Mouse (Mus musculus): ENCODE measurements around the gene Zfp68. TPM values are rescaled to one million over a fixed set of nuclear protein-coding genes. Genes with fewer than 3 reads are reported as not detected.
"Not testable (repeated sequence)": the region's sequence is repeated elsewhere in the genome, so short reads cannot be mapped to it uniquely, and the experiment has no call there.

Zfp68 gene
- polyA plus RNA-seq, 1 experiment: 23.0 TPM

- H3K4me1 ChIP-seq (ENCODE audit: control insufficient read depth, insufficient read depth, low read length): peaks cover 14% of the 10 kb centered on the region
- no peak within 1 kb of the TSS for H3K27ac ChIP-seq (ENCODE audit: insufficient read depth, low read depth, low read length)
Measured at GRCm38 (mm10) chr5:138622645-138623477, 3.3 kb upstream of the Zfp68 start, which contains the start of gene A430033K04Rik. Gene A430033K04Rik (plus strand): TSS chr5:138622859.

GRCm38 (mm10) chr5:138620836-138621235 lies 1.3 kb upstream of the Zfp68 start:
- TF ChIP-seq POLR2A (IDR thresholded peaks at IDR 0.05; ENCODE audit: borderline replicate concordance, low read depth, low read length): no peak
- no peak for TF ChIP-seq CTCF (IDR thresholded peaks at IDR 0.05; ENCODE audit: low read depth, low read length)
- Histone ChIP-seq H3K27ac (ENCODE audit: insufficient read depth, low read depth, low read length) (no peak overlapping the region), H3K4me1 (ENCODE audit: control insufficient read depth, insufficient read depth, low read length) (peaks cover 14% of the 10 kb centered on the region), H3K4me3 (ENCODE audit: insufficient read depth, low read length) (no peak overlapping the region)

More at GRCm38 (mm10) chr5:138622645-138623477, 3.3 kb upstream of the Zfp68 start, which contains the start of gene A430033K04Rik:
- peak within 1 kb of the TSS; percentile 69 for H3K4me3 ChIP-seq (ENCODE audit: insufficient read depth, low read length)
- TF ChIP-seq CTCF (IDR thresholded peaks at IDR 0.05; ENCODE audit: low read depth, low read length) (no peak), POLR2A (IDR thresholded peaks at IDR 0.05; ENCODE audit: borderline replicate concordance, low read depth, low read length) (no peak)

- peaks cover 11% of the 10 kb centered on the region for H3K4me1 ChIP-seq (ENCODE audit: control insufficient read depth, insufficient read depth, low read length)
- H3K27ac ChIP-seq (ENCODE audit: insufficient read depth, low read depth, low read length): no peak overlapping the region
- TF ChIP-seq POLR2A (IDR thresholded peaks at IDR 0.05; ENCODE audit: borderline replicate concordance, low read depth, low read length) (no peak), CTCF (IDR thresholded peaks at IDR 0.05; ENCODE audit: low read depth, low read length) (no peak)
- no peak overlapping the region for H3K4me3 ChIP-seq (ENCODE audit: insufficient read depth, low read length)
Measured at GRCm38 (mm10) chr5:138618353-138618752, 1.2 kb downstream of the Zfp68 start.

DNA sequence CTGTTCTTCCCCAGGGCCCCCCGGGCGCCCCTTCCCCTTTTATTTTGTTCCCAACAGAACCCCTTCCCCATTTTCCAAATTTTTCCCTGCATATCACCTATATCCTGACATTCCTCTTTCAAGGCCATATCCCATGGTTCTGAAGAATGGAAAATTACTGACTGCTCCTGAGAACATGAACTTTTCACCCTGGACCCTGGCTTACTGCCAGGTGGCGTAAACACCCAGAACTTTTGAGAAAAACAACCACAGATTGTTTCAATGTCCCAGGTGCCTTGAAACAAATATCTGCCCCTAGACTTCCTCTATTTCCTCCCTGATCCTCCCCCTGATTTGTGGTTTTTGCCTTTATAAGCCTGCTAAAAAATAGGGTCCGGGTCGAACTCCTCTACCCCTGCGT lies 32.2 kb downstream of the Zfp68 start:
- H3K27ac ChIP-seq (ENCODE audit: insufficient read depth, low read depth, low read length): no peak overlapping the region
- no peak overlapping the region for H3K4me3 ChIP-seq (ENCODE audit: insufficient read depth, low read length)
- TF ChIP-seq CTCF (IDR thresholded peaks at IDR 0.05; ENCODE audit: low read depth, low read length) (no peak), POLR2A (IDR thresholded peaks at IDR 0.05; ENCODE audit: borderline replicate concordance, low read depth, low read length) (no peak)
- no peaks in the 10 kb centered on the region for H3K4me1 ChIP-seq (ENCODE audit: control insufficient read depth, insufficient read depth, low read length)

- H3K27ac ChIP-seq (ENCODE audit: insufficient read depth, low read depth, low read length): no peak overlapping the region
- no peak overlapping the region for H3K4me3 ChIP-seq (ENCODE audit: insufficient read depth, low read length)
- TF ChIP-seq POLR2A (IDR thresholded peaks at IDR 0.05; ENCODE audit: borderline replicate concordance, low read depth, low read length) (no peak), CTCF (IDR thresholded peaks at IDR 0.05; ENCODE audit: low read depth, low read length) (no peak)
- H3K4me1 ChIP-seq (ENCODE audit: control insufficient read depth, insufficient read depth, low read length): no peaks in the 10 kb centered on the region
Measured at GRCm38 (mm10) chr5:138571623-138572022, 47.9 kb downstream of the Zfp68 start.

- not testable (repeated sequence) for H3K4me3 ChIP-seq (ENCODE audit: insufficient read depth, low read length); H3K4me1 ChIP-seq (ENCODE audit: control insufficient read depth, insufficient read depth, low read length); H3K27ac ChIP-seq (ENCODE audit: insufficient read depth, low read depth, low read length)
Measured at GRCm38 (mm10) chr5:138564612-138565011, 54.9 kb downstream of the Zfp68 start, which contains the start of gene 1700123K08Rik. Gene 1700123K08Rik (minus strand): TSS chr5:138564712.

Other genes starting within 250 kb of the Zfp68 start
- 15.0 and 15.6 TPM in 2 replicates for gene Zfp157, start 178.3 kb downstream of the Zfp68 start, polyA plus RNA-seq (2012; ENCODE audit: insufficient read depth, insufficient read length, missing spikeins)
- gene 1700123K08Rik, start 55.0 kb downstream of the Zfp68 start, polyA plus RNA-seq (2012; ENCODE audit: insufficient read depth, insufficient read length, missing spikeins): not detected in 2 replicates
- gene A430033K04Rik, start 3.1 kb upstream of the Zfp68 start, polyA plus RNA-seq (2012; ENCODE audit: insufficient read depth, insufficient read length, missing spikeins): 3.4 and 3.8 TPM in 2 replicates
- 33.1 and 36.5 TPM in 2 replicates for gene Fam20c, start 134.8 kb upstream of the Zfp68 start, polyA plus RNA-seq (2012; ENCODE audit: insufficient read depth, insufficient read length, missing spikeins)
- not detected in 2 replicates for gene Gm5294, start 200.3 kb upstream of the Zfp68 start, polyA plus RNA-seq (2012; ENCODE audit: insufficient read depth, insufficient read length, missing spikeins)

All from bone marrow macrophage, adult 2 months (primary cell).